Mouse (Mus musculus) ES-E14 (cell line): ENCODE measurements at regions not wholly inside any gene's neighbourhood (a gene's known extent, or its start where the extent isn't known, plus 50 kb on each side); places are given as distances from the start of the nearest gene placed in this dataset.

ENCODE experiments used
- DNase-seq: peaks from one replicate; pipeline ENCODE4 v3.0.0-alpha.2; 2013; ENCODE audit warnings: low read depth, low spot score
- H3K27ac ChIP-seq: 2 replicates; pipeline ENCODE4 v1.5.1; 2012; ENCODE audit warnings: low read depth, mild to moderate bottlenecking, low read length, moderate library complexity, mixed read lengths; ENCODE audit not compliant: poor library complexity, insufficient read depth, severe bottlenecking
- H3K36me3 ChIP-seq: 2 replicates; pipeline ENCODE4 v1.6.1; 2012; ENCODE audit warnings: mild to moderate bottlenecking, low read length, moderate library complexity, mixed read lengths; ENCODE audit not compliant: control insufficient read depth, poor library complexity, insufficient read depth, severe bottlenecking
- H3K4me1 ChIP-seq, 2 experiments: fragments of 150-350 bp in 1 of 2; sonication (generic) in 1 of 2; 2 replicates each; pipeline ENCODE4 v1.6.1; 2012; ENCODE audit warnings: low read length in 2 of 2, mild to moderate bottlenecking in 1 of 2, mixed read lengths in 1 of 2; ENCODE audit not compliant: control insufficient read depth in 2 of 2, insufficient read depth in 2 of 2, poor library complexity in 1 of 2
- H3K4me3 ChIP-seq, 2 experiments: fragments of 150-350 bp in 1 of 2; sonication (generic) in 1 of 2; 2 replicates each; pipeline ENCODE4 v1.5.1; 2012; ENCODE audit warnings: low read length in 2 of 2, low read depth in 1 of 2, mild to moderate bottlenecking in 1 of 2, mixed read lengths in 1 of 2; ENCODE audit not compliant: insufficient read depth in 1 of 2, poor library complexity in 1 of 2, severe bottlenecking in 1 of 2
- H3K9ac ChIP-seq: 2 replicates; pipeline ENCODE4 v1.6.1; 2012; ENCODE audit warnings: low read depth, mild to moderate bottlenecking, low read length, mixed read lengths; ENCODE audit not compliant: poor library complexity, insufficient read depth, severe bottlenecking
- H3K9me3 ChIP-seq: fragments of 150-350 bp; sonication (generic); 2 replicates; pipeline ENCODE4 v1.6.1; 2012; ENCODE audit warnings: low read depth, mild to moderate bottlenecking, low read length; ENCODE audit not compliant: control insufficient read depth, insufficient read depth
- CHD2 ChIP-seq: IDR thresholded peaks from 2 replicates; pipeline ENCODE4 v1.6.1; 2014; ENCODE audit warnings: mild to moderate bottlenecking, low read depth, low read length, inconsistent platforms
- HCFC1 ChIP-seq: IDR thresholded peaks from 2 replicates; pipeline ENCODE4 v1.6.1; 2012; ENCODE audit warnings: low read length, inconsistent platforms, borderline replicate concordance; ENCODE audit not compliant: insufficient read depth
- MAFK ChIP-seq: IDR thresholded peaks from 2 replicates; pipeline ENCODE4 v1.6.1; 2014; ENCODE audit warnings: mild to moderate bottlenecking, low read depth, low read length, inconsistent platforms; ENCODE audit not compliant: insufficient read depth
- ZC3H11A ChIP-seq: IDR thresholded peaks from 2 replicates; pipeline ENCODE4 v1.6.1; 2012; ENCODE audit warnings: low read depth, mild to moderate bottlenecking, inconsistent platforms, low read length, borderline replicate concordance
- ZNF384 ChIP-seq: IDR thresholded peaks from 2 replicates; pipeline ENCODE4 v1.6.1; 2012; ENCODE audit warnings: low read depth, low read length, inconsistent platforms
- in situ Hi-C, 2 experiments: fragments of 600-800 bp; cut with MboI; formaldehyde crosslinking; loops; one replicate each; pipeline ENCODE4 v1.15.1; 2025; ENCODE audit warnings: low sequenced_read_pairs in 2 of 2, inconsistent platforms in 1 of 2; ENCODE audit not compliant: unreplicated experiment in 2 of 2

- Histone ChIP-seq H3K4me3 (no peak overlapping the region), H3K9ac (no peak overlapping the region), H3K27ac (no peak overlapping the region), H3K36me3 (no peaks in the 10 kb centered on the region), H3K4me1 (no peaks in the 10 kb centered on the region), H3K9me3 (no peaks in the 10 kb centered on the region)
- TF ChIP-seq ZNF384: no peak
- no peak for TF ChIP-seq CHD2
- TF ChIP-seq ZC3H11A: no peak
- TF ChIP-seq HCFC1: no peak
- no peak for TF ChIP-seq MAFK
- in situ Hi-C loops: no loop called here
- DNase-seq: no peak
Measured at GRCm38 (mm10) chr12:9232431-9232830, 202.6 kb downstream of the Ttc32 start.

- H3K9me3 ChIP-seq: no peaks in the 10 kb centered on the region
- no peak for TF ChIP-seq MAFK
- TF ChIP-seq ZC3H11A: no peak
- TF ChIP-seq HCFC1: no peak
- TF ChIP-seq CHD2: no peak
- TF ChIP-seq ZNF384: no peak
- H3K4me1 ChIP-seq: no peaks in the 10 kb centered on the region
- H3K4me3 ChIP-seq: no peak overlapping the region
- DNase-seq: no peak
- no peaks in the 10 kb centered on the region for H3K36me3 ChIP-seq
- in situ Hi-C loops: no loop called here
- no peak overlapping the region for H3K27ac ChIP-seq
- H3K9ac ChIP-seq: no peak overlapping the region
Measured at GRCm38 (mm10) chr12:9235866-9236265, 206.1 kb downstream of the Ttc32 start.

GRCm38 (mm10) chr12:9237538-9237937 lies 207.7 kb downstream of the Ttc32 start:
- no peaks in the 10 kb centered on the region for H3K9me3 ChIP-seq
- no peaks in the 10 kb centered on the region for H3K36me3 ChIP-seq
- H3K27ac ChIP-seq: no peak overlapping the region
- in situ Hi-C loops: no loop called here
- no peak for DNase-seq
- H3K4me1 ChIP-seq: no peaks in the 10 kb centered on the region
- no peak for TF ChIP-seq MAFK
- no peak for TF ChIP-seq ZNF384
- no peak overlapping the region for H3K9ac ChIP-seq
- H3K4me3 ChIP-seq: no peak overlapping the region

DNA sequence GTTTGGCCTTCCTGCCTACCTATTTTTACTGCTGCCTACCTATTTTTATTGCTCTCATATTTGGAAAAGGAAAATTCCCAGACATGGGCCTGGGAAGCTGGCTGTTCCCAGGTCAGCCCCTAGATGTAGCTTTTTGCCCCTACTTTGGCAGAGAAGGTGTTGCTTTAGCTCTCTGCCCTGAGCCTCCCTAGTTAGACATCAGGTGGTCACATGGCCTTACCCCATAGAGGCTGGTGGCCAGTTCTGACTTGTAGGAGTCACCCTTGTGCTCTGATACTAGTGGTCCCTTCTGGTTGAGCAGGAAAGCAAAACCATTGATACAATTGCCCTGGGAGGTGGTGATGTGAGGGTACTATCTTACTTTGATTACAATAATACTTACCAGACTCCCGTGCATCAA lies 208.2 kb downstream of the Ttc32 start:
- Histone ChIP-seq H3K9ac (no peak overlapping the region), H3K9me3 (no peaks in the 10 kb centered on the region), H3K27ac (no peak overlapping the region), H3K36me3 (no peaks in the 10 kb centered on the region), H3K4me3 (no peak overlapping the region), H3K4me1 (no peaks in the 10 kb centered on the region)
- no peak for DNase-seq
- in situ Hi-C loops: no loop called here
- no peak for TF ChIP-seq MAFK
- no peak for TF ChIP-seq HCFC1
- TF ChIP-seq ZNF384: no peak

DNA sequence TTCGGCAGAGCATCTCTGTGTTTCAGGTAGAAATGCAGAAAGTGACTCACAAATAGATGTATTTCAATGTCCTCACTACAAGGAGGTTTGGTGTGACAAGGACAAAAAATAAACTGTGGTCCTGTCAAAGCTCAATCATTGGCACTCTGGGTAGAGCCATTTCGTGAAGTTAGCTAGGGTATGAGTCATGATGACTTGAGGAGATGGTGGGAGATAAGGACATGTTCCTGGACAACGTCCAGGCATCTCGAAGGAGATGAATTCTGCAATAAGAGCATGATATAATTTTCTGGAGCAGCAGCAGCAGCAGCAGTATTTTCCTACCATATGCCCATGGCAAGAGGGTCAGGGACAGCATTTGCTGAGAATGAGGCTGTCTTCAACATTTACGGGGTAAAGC lies 217.7 kb downstream of the Ttc32 start:
- H3K36me3 ChIP-seq: no peaks in the 10 kb centered on the region
- H3K9ac ChIP-seq: no peak overlapping the region
- H3K4me1 ChIP-seq: no peaks in the 10 kb centered on the region
- no peak overlapping the region for H3K4me3 ChIP-seq
- H3K27ac ChIP-seq: no peak overlapping the region
- DNase-seq: no peak
- in situ Hi-C loops: no loop called here
- TF ChIP-seq CHD2 (no peak), MAFK (no peak), ZC3H11A (no peak), ZNF384 (no peak), HCFC1 (no peak)
- no peaks in the 10 kb centered on the region for H3K9me3 ChIP-seq
